Mouse (Mus musculus): ENCODE measurements around the gene Chka.

Chka gene

DNA sequence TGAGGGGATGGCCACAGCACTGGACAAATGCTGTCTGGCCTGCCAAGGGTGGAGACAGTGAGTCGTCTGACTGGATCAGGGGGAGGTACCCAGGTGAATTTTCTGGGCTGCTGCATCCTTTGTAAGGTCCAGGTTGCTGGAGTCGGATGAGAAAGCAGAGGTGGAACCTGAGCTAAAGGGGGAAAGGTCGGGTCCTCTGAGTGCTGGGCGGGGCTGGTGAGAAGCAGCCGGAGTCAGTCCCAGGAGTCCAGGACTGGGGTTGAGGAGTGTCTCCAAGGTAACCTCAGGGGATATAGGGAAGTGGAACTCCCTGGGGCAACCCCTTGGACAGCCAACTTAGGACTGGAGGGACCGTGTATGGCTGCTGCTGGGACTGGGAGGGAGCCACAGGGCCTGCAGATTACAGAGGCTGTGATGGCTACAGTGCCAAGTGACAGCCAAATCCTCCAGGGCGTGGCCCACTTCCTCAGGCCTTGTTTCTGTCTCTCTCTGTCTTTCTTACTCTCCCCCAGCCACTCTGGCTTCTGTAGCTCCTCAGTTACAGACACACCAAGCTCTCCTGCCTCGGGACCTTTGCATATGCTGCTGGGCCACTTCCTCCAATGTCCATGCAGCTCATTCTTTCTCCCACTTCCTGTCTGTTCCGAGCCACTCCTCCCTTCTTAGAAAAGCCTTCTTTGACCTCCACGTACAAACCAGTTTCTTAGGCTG lies 71.2 kb downstream of the Chka start:
- DNase-seq: no peak

DNA sequence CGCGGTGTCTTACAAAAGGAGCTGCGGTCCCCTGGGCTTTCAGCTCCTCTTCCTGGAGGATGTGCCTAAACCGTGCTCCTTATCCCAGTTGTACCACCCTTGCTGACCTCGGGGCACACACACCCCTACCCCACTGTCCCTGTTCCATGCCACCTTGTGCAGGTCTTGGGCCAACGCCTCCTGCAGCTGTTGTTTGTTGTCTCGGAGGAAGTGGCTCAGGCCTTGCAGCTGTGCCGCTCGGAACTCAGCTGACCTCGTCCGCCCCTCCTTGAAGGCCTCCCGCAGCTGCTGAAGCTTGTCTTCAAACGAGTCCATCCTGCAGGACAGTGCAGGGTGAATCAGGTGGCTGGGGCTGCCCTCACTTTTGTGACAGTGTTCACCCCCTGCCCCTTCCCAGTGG lies 72.0 kb downstream of the Chka start:
- DNase-seq: peak; percentile 52

- no peak for DNase-seq
These were observed 72.6 kb downstream of the Chka start for GRCm38 (mm10) chr19:3924190-3924589.

DNA sequence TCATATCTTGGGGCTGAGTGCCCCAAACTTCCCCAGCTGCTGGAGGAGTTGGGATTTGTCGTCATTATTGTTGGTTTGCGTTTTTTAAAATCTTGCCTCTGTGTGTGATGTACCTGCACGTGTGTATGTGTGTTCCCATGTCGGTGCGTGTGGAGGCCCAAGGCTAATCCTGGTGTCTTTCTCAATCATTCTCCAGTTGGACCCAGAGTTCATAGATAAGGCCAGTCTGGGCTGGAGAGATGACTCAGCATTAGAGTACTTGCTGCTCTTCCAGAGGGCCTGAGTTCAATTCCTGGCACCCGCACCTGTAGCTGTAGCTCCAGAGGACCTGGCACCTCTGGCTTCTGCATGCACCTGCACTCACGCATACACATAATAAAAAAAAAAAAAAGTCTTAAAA lies 73.3 kb downstream of the Chka start:
- no peak for DNase-seq

GRCm38 (mm10) chr19:3925859-3926258 lies 74.3 kb downstream of the Chka start:
- no peak for DNase-seq

DNA sequence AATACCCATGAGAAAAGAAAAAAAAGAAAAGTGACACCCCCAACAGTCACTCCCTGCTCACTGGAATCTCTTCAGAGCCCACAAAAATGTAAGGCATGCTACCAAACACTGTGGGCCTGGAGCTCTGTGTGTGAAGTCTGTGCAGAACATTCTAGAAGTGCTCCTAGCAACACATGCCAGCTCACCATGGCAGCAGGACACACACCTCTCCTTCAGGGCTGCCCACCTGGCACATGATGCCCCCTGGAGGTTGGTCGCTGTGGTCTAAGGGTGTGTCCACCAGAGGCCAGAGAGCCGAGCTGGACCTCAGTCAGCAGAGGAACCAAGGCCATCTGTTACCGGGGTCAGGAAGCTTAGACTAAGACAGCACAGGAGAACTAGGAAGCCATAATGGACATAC lies 74.7 kb downstream of the Chka start:
- no peak for DNase-seq

DNA sequence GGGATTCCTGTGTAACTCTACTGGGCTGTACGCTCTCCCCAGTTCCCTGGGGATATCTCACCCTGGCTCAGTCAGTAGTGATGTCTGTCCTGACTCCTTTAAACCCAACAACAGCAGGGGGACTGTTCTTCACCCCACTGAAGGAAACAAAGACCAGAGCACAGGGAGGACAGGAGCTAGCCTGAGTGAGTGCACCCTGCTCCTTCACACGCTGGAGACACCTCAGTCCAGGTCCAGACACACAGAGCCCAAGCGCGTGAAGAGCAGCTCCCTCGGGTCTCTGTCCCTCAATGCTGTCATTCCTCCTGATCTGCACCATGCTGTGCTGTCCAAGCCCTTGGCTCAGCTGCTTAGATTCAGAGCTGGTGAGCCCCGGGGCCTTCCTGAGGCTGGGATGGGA lies 75.1 kb downstream of the Chka start:
- no peak for DNase-seq

- DNase-seq: no peak
These were observed 76.4 kb downstream of the Chka start for GRCm38 (mm10) chr19:3927989-3928388.

DNA sequence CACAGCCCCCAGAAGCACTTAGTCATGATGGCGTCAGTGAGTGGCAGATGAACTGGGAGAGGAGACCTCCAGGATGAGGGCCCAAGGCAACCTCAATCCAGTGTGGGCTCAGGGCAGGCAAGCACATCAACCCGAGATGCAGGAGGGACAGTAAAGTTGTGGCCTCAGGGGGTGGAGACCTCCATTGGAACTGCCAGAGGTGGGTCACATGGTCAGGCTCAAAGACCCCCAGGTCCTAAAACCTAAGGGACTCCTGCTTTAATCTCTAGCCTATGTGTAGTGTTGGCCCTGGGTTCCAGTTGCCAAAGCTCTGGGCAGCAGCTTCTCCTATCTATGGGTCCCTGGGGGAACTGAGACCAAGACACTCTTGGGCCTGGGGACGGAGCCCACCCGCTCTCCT lies 77.2 kb downstream of the Chka start:
- DNase-seq: no peak

DNA sequence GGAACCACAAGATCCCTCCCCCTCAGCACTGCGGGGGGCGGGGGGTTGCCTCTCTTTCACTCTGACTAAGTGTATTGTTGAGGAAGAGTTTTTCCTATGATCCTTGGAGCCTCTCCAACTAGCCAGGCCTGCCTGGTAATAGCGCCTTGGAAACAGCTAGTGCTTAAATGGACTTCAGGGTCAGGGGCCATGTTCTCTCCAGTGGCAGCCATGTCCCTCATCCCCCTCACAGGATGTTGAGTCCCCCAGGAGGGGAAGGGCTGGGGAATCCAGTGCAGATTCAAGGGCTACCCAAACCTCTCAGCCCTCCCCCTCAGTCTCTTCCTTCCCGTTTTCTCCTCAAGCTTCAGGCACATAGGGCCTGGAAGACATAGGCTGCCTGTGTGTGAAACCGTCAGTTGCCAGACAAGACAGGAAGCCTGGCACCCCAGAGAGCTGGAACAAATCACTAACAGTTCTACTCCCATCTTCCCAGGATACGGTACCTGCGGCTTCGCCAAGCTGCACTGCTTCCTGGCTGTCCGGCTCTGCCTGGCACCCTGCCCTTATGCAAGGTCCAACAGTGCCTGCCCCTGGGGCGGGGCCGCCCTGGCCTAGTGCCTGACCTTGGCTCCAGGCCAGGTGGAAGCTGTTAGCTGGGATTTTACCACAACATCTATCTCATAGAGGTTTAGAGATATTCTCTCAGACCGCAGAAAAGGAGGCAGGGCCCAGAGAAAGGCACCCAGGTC lies 77.8 kb downstream of the Chka start, which contains the start of gene Aldh3b1:
Gene Aldh3b1 (minus strand): TSS at position 598 of the 731 bp plus-strand sequence.
- peak; percentile 28 for DNase-seq

GRCm38 (mm10) chr19:3930262-3931057 lies 78.9 kb downstream of the Chka start:
- peak; percentile 71 for DNase-seq

- no peak for DNase-seq
These were observed 80.1 kb downstream of the Chka start for GRCm38 (mm10) chr19:3931716-3932115.

DNA sequence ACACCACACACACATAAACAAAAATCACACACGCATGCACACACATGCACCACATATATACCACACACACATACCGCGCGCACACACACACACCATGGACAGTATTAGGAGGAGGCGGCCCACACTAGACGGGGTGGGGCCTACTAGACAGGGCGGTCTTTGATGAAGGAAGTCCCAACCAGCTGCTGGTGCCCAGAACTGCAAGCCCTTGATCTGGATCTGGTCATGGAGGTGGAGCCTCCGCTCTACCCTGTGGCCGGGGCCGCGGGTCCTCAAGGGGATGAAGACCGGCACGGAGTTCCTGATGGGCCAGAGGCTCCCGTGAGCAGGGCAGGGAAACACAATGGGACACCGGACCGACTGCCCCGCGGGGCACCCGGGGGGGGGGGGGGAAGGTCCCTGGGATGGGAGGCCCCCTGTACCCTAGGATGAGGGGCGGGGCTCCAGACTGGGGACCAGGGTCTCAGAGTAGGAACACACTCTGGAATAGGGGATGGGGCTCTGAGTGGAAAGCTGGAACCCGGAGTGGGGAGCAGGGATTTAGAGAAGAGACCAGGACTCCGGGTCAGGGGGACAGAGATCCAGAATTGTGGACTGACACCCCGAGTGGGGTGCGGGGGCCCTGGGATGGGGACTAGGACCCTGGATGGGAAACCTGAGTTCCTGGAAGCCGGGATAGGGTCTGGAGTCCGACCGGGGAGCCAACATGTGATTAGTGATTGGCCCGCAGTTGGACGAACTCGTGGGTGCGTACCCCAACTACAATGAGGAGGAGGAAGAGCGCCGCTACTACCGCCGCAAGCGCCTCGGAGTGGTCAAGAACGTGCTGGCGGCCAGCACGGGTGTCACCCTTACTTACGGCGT lies 83.7 kb downstream of the Chka start, which contains the start of gene Unc93b1:
Gene Unc93b1 (plus strand): TSS at position 155 of the 864 bp plus-strand sequence.
- peak; percentile 27 for DNase-seq

- peak; percentile 60 for DNase-seq
These were observed 84.6 kb downstream of the Chka start for GRCm38 (mm10) chr19:3935896-3936850.

- DNase-seq: no peak
These were observed 90.7 kb downstream of the Chka start for GRCm38 (mm10) chr19:3942315-3942714.

DNA sequence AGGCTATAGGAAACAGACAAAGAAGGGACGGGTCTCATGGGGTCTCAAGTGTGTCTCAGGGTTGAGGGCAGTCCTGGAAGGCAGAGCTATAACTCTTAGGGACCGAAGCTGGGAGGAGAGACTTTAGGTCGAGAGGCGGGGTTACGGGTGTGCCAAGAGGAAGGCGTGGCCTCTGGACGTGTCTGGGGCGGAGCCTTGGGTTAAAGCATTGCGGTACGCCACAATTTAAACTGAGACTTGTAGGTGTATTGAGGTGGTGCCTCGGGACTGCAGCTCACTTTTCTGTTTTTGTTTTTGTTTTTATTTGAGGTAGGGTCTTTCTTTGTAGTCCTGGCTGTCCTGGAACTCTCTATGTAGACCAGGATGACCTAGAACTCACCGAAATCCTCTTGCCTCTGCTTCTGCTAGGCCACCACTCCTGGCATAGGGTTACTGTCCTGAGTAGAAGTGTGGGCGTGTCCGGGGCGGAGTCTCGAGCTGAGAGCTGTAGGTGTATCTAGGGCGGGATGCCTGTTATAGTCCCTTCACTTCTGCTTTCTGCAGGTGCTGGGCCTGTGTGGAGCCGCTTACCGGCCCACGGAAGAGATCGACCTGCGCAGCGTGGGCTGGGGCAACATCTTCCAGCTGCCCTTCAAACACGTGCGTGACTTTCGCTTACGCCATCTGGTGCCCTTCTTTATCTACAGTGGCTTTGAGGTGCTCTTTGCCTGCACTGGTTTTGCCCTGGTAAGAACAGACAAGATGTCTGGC lies 91.6 kb downstream of the Chka start:
- peak; percentile 69 for DNase-seq

Measured in thymus, postnatal 14 days (tissue).